Mouse (Mus musculus) brain, embryonic 14.5 days (tissue): Measurements from ENCODE around the gene Tmod4.

Source experiments
- CTCF ChIP-seq: fragments of 200-500 bp; IDR thresholded peaks from 2 replicates; pipeline ENCODE4 v1.5.1; 2012; ENCODE audit warnings: inconsistent platforms, mild to moderate bottlenecking, moderate library complexity, borderline replicate concordance; ENCODE audit not compliant: insufficient read depth, insufficient read length; ENCODE audit errors: extremely low read depth
- POLR2A ChIP-seq: fragments of 200-500 bp; IDR thresholded peaks from 2 replicates; pipeline ENCODE4 v1.6.1; 2012; ENCODE audit warnings: mild to moderate bottlenecking, inconsistent platforms, borderline replicate concordance; ENCODE audit not compliant: poor library complexity, insufficient read depth, insufficient read length, severe bottlenecking; ENCODE audit errors: extremely low read depth

DNA sequence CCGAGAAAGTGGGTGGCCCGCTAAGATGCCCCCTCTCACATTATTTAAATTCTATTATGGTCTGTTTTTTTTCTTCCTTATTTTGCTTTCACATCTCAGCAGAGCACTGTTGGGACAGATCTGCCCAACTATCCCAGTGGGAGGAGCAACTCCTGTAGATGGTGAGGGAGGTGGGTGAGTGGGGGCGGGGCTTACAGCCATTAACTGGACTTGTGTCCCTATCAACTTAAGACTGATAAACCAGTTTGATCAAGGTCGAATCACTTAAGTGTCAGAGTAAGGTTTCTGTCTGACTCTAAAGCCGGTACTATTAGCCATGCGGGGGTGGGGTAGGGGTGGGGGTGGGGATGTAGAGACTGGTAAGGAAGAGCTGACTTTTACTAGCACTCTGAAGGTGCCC is 10.7 kb downstream of the Tmod4 start:
- TF ChIP-seq CTCF (no peak), POLR2A (no peak)
